Mouse (Mus musculus) kidney, adult 2 months (tissue): Measurements from ENCODE around the gene Nemp1. TPM values are rescaled to one million over a fixed set of nuclear protein-coding genes. Genes with fewer than 3 reads are reported as not detected.
A peak's percentile ranks its signal among the peaks of the same experiment; 100 is the strongest.

Experiments
- DNase-seq: peaks from one replicate; pipeline ENCODE4 v3.0.0; 2021
- H3K27ac ChIP-seq: fragments of 200-500 bp; 2 replicates; pipeline ENCODE4 v1.5.1; 2012; ENCODE audit warnings: low read depth, low read length, control low read depth, inconsistent platforms; ENCODE audit not compliant: insufficient read depth
- H3K27me3 ChIP-seq: fragments of 200-500 bp; replicated peaks from 2 replicates; pipeline ENCODE4 v1.6.1; 2012; ENCODE audit warnings: mild to moderate bottlenecking, moderate library complexity, low read length, inconsistent platforms; ENCODE audit not compliant: control insufficient read depth, insufficient read depth
- H3K36me3 ChIP-seq: fragments of 200-500 bp; 2 replicates; pipeline ENCODE4 v1.6.1; 2012; ENCODE audit warnings: mild to moderate bottlenecking, moderate library complexity, low read length, inconsistent platforms; ENCODE audit not compliant: control insufficient read depth, insufficient read depth
- H3K4me1 ChIP-seq: fragments of 200-500 bp; 2 replicates; pipeline ENCODE4 v1.6.1; 2011; ENCODE audit warnings: low read length; ENCODE audit not compliant: control insufficient read depth, insufficient read depth
- H3K4me3 ChIP-seq: fragments of 200-500 bp; 2 replicates; pipeline ENCODE4 v1.5.1; 2011; ENCODE audit warnings: mild to moderate bottlenecking, low read depth, low read length, control low read depth; ENCODE audit not compliant: insufficient read depth
- CTCF ChIP-seq: fragments of 200-500 bp; conservative IDR thresholded peaks from 2 replicates; pipeline ENCODE4 v1.5.1; 2011; ENCODE audit warnings: low read depth, mild to moderate bottlenecking, control low read depth, low read length, moderate library complexity, mixed read lengths; ENCODE audit not compliant: insufficient read depth, insufficient read length
- POLR2A ChIP-seq: fragments of 200-500 bp; IDR thresholded peaks from one replicate; pipeline ENCODE4 v1.6.1; 2011; ENCODE audit warnings: low read depth, low read length, control low read depth
- WGBS: fragments of 180-500 bp; shearing (Covaris S2); methylation state at CpG from one replicate; pipeline ENCODE4 v1.1.7; 2018; 5-methylcytosine and 5-hydroxymethylcytosine counted together
- polyA plus RNA-seq: library from polyadenylated mRNA; depleted of rRNA; stranded (reverse); fragments of >200 nt; gene quantifications from 2 replicates; pipeline ENCODE4 v1.2.3, GENCODE M21; 2012; rRNA removed

Gene Nemp1
- polyA plus RNA-seq: 2.3 and 2.5 TPM in 2 replicates

- Histone ChIP-seq H3K27ac (peak within 1 kb of the TSS; percentile 97), H3K36me3 (no peaks in the 10 kb centered on the region), H3K4me3 (peak within 1 kb of the TSS; percentile 89), H3K27me3 (no peaks in the 10 kb centered on the region), H3K4me1 (peaks cover 19% of the 10 kb centered on the region)
- 1% methylated on average over 64 of the region's 73 CpGs for WGBS
- TF ChIP-seq POLR2A: peak; percentile 45
- TF ChIP-seq CTCF: no peak
- peak; percentile 93 for DNase-seq
These were observed at the start of gene Nemp1 for GRCm38 (mm10) chr10:127666501-127667268. TSS of gene Nemp1 (plus strand) at chr10:127666901.

GRCm38 (mm10) chr10:127617294-127617693, 49.4 kb upstream of the Nemp1 start:
- Histone ChIP-seq H3K4me1 (no peaks in the 10 kb centered on the region; the same call in 1 of the 2 replicates), H3K36me3 (no peaks in the 10 kb centered on the region), H3K27ac (0 out of 2 replicates have a peak overlapping the region, but pooled peaks have one; percentile 5), H3K27me3 (no peaks in the 10 kb centered on the region), H3K4me3 (no peak overlapping the region)
- 53% methylated on average over 4 of the region's 4 CpGs for whole genome bisulfite sequencing
- no peak for DNase-seq
- TF ChIP-seq CTCF (no peak), POLR2A (no peak)

GRCm38 (mm10) chr10:127618173-127618572, 48.5 kb upstream of the Nemp1 start:
- 31% methylated on average over 6 of the region's 6 CpGs for WGBS
- no peaks in the 10 kb centered on the region for H3K36me3 ChIP-seq
- TF ChIP-seq POLR2A (no peak), CTCF (no peak)
- H3K4me3 ChIP-seq: no peak overlapping the region
- DNase-seq: no peak
- H3K4me1 ChIP-seq: no peaks in the 10 kb centered on the region; the same call in 1 of the 2 replicates
- H3K27me3 ChIP-seq: no peaks in the 10 kb centered on the region
- no peak overlapping the region for H3K27ac ChIP-seq

DNA sequence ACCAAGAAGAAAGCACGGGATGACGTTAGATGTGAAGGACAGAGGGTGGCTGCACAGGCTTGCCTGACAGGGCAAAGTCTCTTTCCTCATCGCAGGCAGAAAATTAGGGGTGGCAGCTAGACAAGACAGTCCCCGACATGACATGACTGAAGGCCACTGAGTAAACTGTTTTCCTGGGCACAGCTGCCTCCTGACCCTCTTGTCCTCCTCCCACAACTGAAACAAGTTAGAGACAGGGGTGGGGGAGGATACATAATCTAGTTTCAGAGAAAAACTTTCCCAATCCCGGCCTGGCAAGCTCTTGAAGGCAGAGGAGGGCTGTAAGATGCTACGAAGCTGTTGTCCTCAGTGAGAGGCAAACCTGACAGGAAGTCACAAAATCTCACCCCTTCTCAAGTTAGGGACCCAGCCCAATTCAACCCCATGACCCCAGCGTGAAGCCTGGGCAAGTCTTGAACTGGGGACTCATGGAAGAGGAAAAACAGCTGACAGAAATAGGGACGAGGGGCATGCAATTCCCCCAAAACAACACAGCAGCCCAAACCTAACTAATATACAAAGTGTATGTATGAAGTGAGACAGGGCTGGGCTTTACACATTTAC, 47.5 kb upstream of the Nemp1 start:
- no peak overlapping the region; the same call in 1 of the 2 replicates for H3K4me3 ChIP-seq
- TF ChIP-seq CTCF (no peak), POLR2A (no peak)
- no peaks in the 10 kb centered on the region; the same call in 1 of the 2 replicates for H3K4me1 ChIP-seq
- no peak for DNase-seq
- no peaks in the 10 kb centered on the region for H3K36me3 ChIP-seq
- no peaks in the 10 kb centered on the region for H3K27me3 ChIP-seq
- peak overlapping the region; percentile 37; the same call in 1 of the 2 replicates for H3K27ac ChIP-seq
- 33% methylated on average over 8 of the region's 8 CpGs for WGBS

- H3K36me3 ChIP-seq: no peaks in the 10 kb centered on the region
- DNase-seq: peak; percentile 37
- 35% methylated on average over 12 of the region's 12 CpGs for WGBS
- H3K27ac ChIP-seq: peak overlapping the region; percentile 5; the same call in 1 of the 2 replicates
- H3K4me3 ChIP-seq: peak overlapping the region; percentile 56
- H3K27me3 ChIP-seq: no peaks in the 10 kb centered on the region
- no peaks in the 10 kb centered on the region; the same call in 1 of the 2 replicates for H3K4me1 ChIP-seq
- TF ChIP-seq CTCF: no peak
- no peak for TF ChIP-seq POLR2A
These were observed 46.7 kb upstream of the Nemp1 start for GRCm38 (mm10) chr10:127619941-127620405.

DNA sequence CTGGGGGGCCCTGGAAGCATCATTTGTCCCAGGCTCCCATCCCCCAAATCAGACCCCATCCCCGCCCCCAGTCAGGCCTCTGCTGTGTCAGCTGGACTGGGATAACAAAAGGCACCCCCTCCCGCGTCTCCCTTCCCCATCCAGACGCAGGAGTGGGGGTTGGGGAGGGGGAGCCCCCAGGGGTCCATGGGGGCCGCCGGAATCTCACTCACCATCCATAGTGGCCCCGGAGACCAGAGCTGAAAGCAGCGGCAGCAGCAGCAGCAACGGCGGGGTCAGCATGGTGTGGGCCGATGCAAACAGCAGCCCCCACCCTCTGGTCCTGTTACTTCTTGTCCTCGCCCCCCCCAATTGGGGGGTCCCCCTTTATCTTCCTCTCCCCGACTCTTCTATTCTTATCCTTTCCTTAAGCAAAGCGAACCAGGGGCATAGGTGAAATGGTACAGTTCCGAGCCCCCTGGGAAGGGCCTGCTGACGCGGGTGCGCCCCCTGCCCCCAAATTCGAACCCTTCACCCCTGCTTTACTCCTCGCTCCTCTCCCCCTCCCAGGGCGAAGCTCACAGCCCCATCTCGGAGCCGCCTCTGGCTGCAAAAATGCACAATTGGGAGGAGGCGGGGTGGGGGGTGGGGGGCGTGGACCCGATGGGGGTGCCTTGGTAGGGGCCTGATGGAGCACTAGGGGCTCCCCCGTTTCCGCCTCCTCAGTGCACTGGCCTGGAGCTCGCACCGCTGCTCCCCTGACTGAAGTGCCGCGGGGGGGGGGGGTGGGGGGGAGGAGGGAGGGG, 46.1 kb upstream of the Nemp1 start, which contains the start of gene Lrp1:
TSS of gene Lrp1 (minus strand) at position 743 of the 785 bp plus-strand sequence.
- peak within 1 kb of the TSS; percentile 94 for H3K27ac ChIP-seq
- no peak for DNase-seq
- 4% methylated on average over 28 of the region's 32 CpGs for WGBS
- H3K36me3 ChIP-seq: no peaks in the 10 kb centered on the region
- H3K27me3 ChIP-seq: no peaks in the 10 kb centered on the region
- H3K4me3 ChIP-seq: peak within 1 kb of the TSS; percentile 75
- TF ChIP-seq CTCF (no peak), POLR2A (no peak)
- H3K4me1 ChIP-seq: no peaks in the 10 kb centered on the region; the same call in 1 of the 2 replicates
